Mouse (Mus musculus) hindbrain, embryonic 16.5 days (tissue): ENCODE results near the gene Timp1. TPM values are rescaled to one million over a fixed set of nuclear protein-coding genes. Genes with fewer than 3 reads are reported as not detected.

Experiments
- ATAC-seq: fragments of 200-750 bp; cut with Nextera tagmentation; 2 replicates; pipeline ENCODE4 v1.8.0; 2017; ENCODE audit warnings: moderate TSS enrichment, moderate library complexity
- H3K27ac ChIP-seq: fragments of 300-500 bp; sonication (generic); 2 replicates; pipeline ENCODE4 v1.5.1; 2014; ENCODE audit warnings: low read depth, mild to moderate bottlenecking, control low read depth, low read length, moderate library complexity
- H3K27me3 ChIP-seq: fragments of 300-500 bp; sonication (generic); replicated peaks from 2 replicates; pipeline ENCODE4 v1.6.1; 2014; ENCODE audit warnings: low read length; ENCODE audit not compliant: control insufficient read depth, insufficient read depth
- H3K36me3 ChIP-seq: fragments of 300-500 bp; sonication (generic); 2 replicates; pipeline ENCODE4 v1.6.1; 2014; ENCODE audit warnings: mild to moderate bottlenecking, low read length, moderate library complexity, mixed read lengths; ENCODE audit not compliant: control insufficient read depth, insufficient read depth
- H3K4me1 ChIP-seq: fragments of 300-500 bp; sonication (generic); 2 replicates; pipeline ENCODE4 v1.6.1; 2014; ENCODE audit warnings: low read depth, low read length; ENCODE audit not compliant: control insufficient read depth, insufficient read depth
- H3K4me2 ChIP-seq: fragments of 300-500 bp; sonication (generic); 2 replicates; pipeline ENCODE4 v1.6.1; 2014; ENCODE audit warnings: mild to moderate bottlenecking, low read length, control low read depth, moderate library complexity
- H3K4me3 ChIP-seq: fragments of 300-500 bp; sonication (generic); 2 replicates; pipeline ENCODE4 v1.5.1; 2014; ENCODE audit warnings: mild to moderate bottlenecking, low read length, control low read depth, moderate library complexity
- H3K9ac ChIP-seq: fragments of 300-500 bp; sonication (generic); 2 replicates; pipeline ENCODE4 v1.6.1; 2014; ENCODE audit warnings: low read depth, mild to moderate bottlenecking, control low read depth, low read length, moderate library complexity
- H3K9me3 ChIP-seq: fragments of 300-500 bp; sonication (generic); 2 replicates; pipeline ENCODE4 v1.6.1; 2014; ENCODE audit warnings: mild to moderate bottlenecking, low read length, moderate library complexity; ENCODE audit not compliant: control insufficient read depth
- WGBS: fragments of 180-500 bp; shearing (Covaris S2); extraction: QIAGEN DNeasy Blood & Tissue Kit; methylation state at CpG from one replicate; pipeline ENCODE4 v1.1.7; 2014; 5-methylcytosine and 5-hydroxymethylcytosine counted together
- microRNA-seq: library from miRNA; unstranded; fragments of <30 nt; microRNA quantifications from one replicate; pipeline ENCODE4, GENCODE M21; 2017
- polyA plus RNA-seq: library from polyadenylated mRNA; unstranded; fragments of >200 nt; fragmentation: Nextera tagmentation; extraction: Ambion mirVana; gene quantifications from 2 replicates; pipeline ENCODE4 v1.2.1, GENCODE M21; 2015

Timp1 gene
- polyA plus RNA-seq, 1 experiment from 2014 or later = 3.1 TPM

GRCm38 (mm10) chrX:20920844-20921364 lies 50.9 kb downstream of the Timp1 start, which contains the start of gene Syn1:
Syn1 (minus strand) TSS chrX:20921004.
- Histone ChIP-seq H3K36me3 (no peaks in the 10 kb centered on the region), H3K27ac (peak within 1 kb of the TSS; percentile 84), H3K4me1 (no peaks in the 10 kb centered on the region), H3K4me2 (peak within 1 kb of the TSS; percentile 51), H3K9me3 (no peaks in the 10 kb centered on the region; the same call in 1 of the 2 replicates), H3K4me3 (peak within 1 kb of the TSS; percentile 63), H3K9ac (peak within 1 kb of the TSS; percentile 77), H3K27me3 (no peaks in the 10 kb centered on the region)
- ATAC-seq = peak; percentile 97
- WGBS = 12% methylated on average over 17 of the region's 44 CpGs

- H3K27ac ChIP-seq = peak overlapping the region; percentile 64; the same call in 1 of the 2 replicates
- no peaks in the 10 kb centered on the region for H3K27me3 ChIP-seq
- peak overlapping the region; percentile 51 for H3K4me2 ChIP-seq
- H3K9me3 ChIP-seq = no peaks in the 10 kb centered on the region; the same call in 1 of the 2 replicates
- peak overlapping the region; percentile 63 for H3K4me3 ChIP-seq
- ATAC-seq = peak; percentile 7
- H3K9ac ChIP-seq = no peak overlapping the region; the same call in 1 of the 2 replicates
- H3K4me1 ChIP-seq = no peaks in the 10 kb centered on the region
- H3K36me3 ChIP-seq = no peaks in the 10 kb centered on the region; the same call in 1 of the 2 replicates
- 41% methylated on average over 5 of the region's 5 CpGs for WGBS
Measured at GRCm38 (mm10) chrX:20921366-20921765, 51.4 kb downstream of the Timp1 start.

GRCm38 (mm10) chrX:20923506-20923905 lies 53.5 kb downstream of the Timp1 start:
- Histone ChIP-seq H3K9me3 (no peaks in the 10 kb centered on the region; the same call in 1 of the 2 replicates), H3K4me3 (no peak overlapping the region), H3K36me3 (peaks cover 5% of the 10 kb centered on the region), H3K9ac (no peak overlapping the region), H3K27ac (no peak overlapping the region), H3K4me2 (no peak overlapping the region), H3K27me3 (no peaks in the 10 kb centered on the region), H3K4me1 (no peaks in the 10 kb centered on the region)
- WGBS = 63% methylated on average over 1 of the region's 1 CpGs
- ATAC-seq = no peak

Small RNA genes within 50 kb of the gene (microRNA-seq; reads per million reads assigned to microRNA genes)
- gene Gm24824 (not detected), gene Mir5617 (1.2 reads per million)

Other genes starting within 250 kb of the Timp1 start
- gene Uba1, start 211.8 kb upstream of the Timp1 start, polyA plus RNA-seq = 350 and 371 TPM in 2 replicates
- 153 and 167 TPM in 2 replicates for gene Cdk16, start 182.2 kb upstream of the Timp1 start, polyA plus RNA-seq
- gene Usp11, start 166.3 kb upstream of the Timp1 start, polyA plus RNA-seq = 97.8 and 110 TPM in 2 replicates
- gene Araf, start 72.4 kb upstream of the Timp1 start, polyA plus RNA-seq = 388 and 428 TPM in 2 replicates
- 76.9 and 100 TPM in 2 replicates for gene Syn1, start 50.8 kb downstream of the Timp1 start, polyA plus RNA-seq
- gene Cfp, start 61.4 kb downstream of the Timp1 start, polyA plus RNA-seq = 4.0 and 5.6 TPM in 2 replicates
- gene Elk1, start 80.4 kb downstream of the Timp1 start, polyA plus RNA-seq = 15.9 and 18.2 TPM in 2 replicates
- gene Uxt, start 91.9 kb downstream of the Timp1 start, polyA plus RNA-seq = 25.3 and 26.7 TPM in 2 replicates
- 6.8 and 7.8 TPM in 2 replicates for gene Zfp182, start 192.2 kb downstream of the Timp1 start, polyA plus RNA-seq
- not detected in 2 replicates for gene Spaca5, start 198.2 kb downstream of the Timp1 start, polyA plus RNA-seq
- gene Zfp300, start 219.4 kb downstream of the Timp1 start, polyA plus RNA-seq = 4.5 and 5.8 TPM in 2 replicates
- gene Ssxa1, start 245.7 kb downstream of the Timp1 start, polyA plus RNA-seq = not detected in 2 replicates